Mouse (Mus musculus): Measurements from ENCODE around the gene Ociad2.
A peak's percentile ranks its signal among the peaks of the same experiment; 100 is the strongest.

The Ociad2 gene

DNA sequence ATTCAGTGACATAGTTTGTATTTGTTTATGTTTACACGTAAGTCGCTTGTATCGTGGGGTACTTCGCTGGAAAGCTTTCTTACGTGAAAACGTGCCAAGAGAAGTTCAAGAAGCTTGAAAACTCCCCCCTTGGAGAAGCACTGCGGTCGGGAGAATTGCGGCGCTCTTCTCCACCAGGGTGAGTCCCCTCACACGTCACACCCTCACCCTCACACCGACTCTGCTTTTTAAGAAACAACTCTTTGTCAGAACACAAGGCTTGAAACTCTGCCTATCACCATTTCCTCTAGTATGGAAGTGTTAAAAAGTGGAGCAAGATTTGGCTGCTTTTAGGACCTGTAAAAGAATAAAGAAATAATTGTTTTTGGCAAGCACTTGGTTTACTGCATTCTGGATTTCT lies 36.3 kb downstream of the Ociad2 start:
- no peak for DNase-seq (ENCODE audit: low read depth)

DNA sequence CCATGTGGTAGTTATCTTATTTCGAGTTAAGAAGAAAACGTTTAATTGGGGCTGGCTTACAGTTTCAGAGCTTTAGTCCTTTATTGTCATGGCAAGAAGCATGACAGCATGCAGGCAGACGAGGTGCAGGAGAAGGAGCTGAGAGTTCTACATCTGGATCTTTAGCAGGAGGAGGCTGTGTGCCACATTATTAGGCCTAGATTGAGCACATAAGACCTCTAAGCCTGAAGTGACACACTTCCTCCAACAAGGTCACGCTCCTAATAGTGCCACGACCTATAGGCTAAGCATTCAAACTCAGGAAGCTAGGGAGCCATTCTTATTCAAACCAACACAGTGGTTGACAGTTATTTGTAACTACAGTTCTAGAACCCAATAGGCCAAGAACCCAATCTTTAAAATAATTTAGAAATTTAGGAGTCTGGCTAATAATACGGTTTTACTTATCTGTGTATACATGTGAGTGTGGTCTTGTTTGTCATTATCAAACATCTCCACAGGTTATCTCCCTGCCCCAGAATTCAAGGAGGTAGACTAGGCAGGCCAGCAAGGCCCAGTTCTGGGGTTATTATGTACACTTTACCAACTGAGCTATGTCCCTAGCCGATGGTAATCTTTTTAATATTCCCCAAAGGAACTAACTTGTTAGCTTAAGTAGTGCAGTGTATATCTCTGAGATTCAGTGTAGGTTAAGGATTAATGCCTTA lies 39.1 kb downstream of the Ociad2 start:
- no peak for DNase-seq (ENCODE audit: low read depth)

DNA sequence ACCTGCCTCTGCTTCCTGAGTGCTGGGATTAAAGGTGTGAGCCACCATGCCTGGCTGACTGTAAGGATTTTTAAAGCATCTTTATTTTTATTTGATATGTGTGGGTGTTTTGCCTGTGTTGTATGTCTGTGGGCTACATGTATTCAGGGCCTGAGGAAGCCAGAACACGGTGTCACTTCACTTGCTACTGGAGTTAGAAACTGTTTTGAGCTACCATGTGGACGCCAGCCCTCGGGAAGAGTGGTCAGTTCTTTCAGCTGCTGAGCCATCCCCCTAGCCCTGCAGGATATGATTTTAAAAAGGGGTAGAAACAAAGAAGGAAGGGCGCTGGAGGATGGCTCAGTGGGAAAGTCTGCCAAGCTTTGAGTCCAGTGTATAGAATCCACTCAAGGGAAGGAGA lies 44.9 kb downstream of the Ociad2 start:
- no peak for DNase-seq (ENCODE audit: low read depth)

DNA sequence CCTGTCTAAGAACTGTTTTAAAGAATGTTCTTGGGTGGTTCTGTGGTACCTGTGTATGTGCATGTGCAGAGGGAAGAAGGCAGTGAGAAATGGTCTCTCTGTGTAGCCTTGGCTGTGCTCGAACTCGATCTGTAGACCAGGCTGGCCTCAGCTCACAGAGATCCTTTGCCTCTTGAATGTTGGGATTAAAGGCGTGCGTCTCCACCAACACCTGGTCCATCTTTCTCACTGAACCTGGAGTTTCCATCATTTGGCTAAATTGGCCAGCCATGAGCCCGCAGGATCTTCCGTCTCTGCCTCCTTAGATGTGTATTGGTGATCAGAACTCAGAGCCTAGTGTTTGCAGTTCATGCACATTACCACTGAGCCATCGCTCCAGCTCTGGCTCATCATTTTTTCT lies 45.8 kb downstream of the Ociad2 start:
- DNase-seq (ENCODE audit: low read depth): no peak

DNA sequence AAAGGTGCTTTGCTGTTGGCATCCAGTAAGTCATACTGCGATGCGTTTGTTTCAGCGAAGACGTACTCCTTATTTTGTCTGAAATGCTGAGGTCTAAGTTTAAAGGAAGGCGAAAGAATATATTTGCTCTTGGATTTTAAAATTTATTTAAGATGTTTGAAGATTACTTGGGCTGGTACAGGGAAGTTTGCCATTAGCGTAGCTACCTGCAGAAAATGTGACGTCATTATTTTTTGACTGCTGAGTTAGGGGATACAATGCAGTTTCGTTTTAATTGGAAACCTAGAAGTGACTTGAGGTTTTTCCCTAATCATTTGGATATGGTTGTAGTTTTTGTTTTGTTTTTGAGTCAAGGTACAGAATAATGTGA lies 47.4 kb downstream of the Ociad2 start:
- peak; percentile 36 for DNase-seq (ENCODE audit: low read depth)

DNA sequence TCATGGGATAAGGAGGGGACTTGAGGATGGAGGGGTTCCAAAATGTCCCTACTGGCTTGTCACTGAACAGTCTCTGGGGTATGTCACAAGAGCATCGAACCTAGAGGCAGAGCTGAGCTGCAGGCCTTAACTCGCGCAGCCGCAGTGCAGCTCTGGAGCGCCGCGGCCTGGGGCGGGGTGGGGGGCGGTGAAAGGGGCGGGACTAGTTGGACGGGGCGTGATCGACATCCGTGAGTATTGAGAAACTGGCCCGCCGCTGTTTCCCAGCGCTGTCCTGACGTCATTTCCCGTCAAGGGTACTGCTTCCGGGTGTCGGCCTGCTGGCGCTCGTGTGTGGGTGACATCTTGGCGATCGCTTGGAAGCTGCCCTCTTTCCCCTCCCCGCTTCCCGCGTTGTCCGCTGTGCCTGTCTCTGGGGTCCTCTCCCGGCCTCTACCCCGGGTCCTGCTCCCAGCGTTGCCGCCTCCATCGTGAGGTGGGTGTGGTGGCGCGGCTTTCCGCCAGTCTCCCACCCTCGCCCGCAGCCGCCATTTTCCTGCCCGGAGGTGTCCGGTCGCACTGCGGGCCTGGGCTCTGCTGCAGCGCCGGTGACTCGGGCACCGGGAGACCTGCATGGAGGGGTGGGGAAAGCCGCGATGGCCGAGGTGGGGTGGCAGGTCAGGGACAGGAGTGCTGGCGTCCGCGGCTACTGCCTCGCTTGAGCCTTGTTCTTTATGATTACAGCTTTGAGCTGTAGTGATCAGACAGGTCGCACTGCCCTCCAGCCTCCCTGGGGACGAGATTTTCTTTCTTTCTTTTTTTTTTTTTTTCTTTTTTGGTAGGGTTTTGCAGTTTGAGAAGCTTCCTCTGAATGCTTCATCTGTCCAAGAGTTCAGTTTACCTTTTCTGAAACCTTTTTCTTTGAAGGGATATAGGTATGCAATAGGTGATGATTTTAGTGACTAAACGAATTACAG lies 48.0 kb downstream of the Ociad2 start, which contains the start of gene Ociad1:
Gene Ociad1, plus strand, starts transcription at position 283 of the 956 bp plus-strand sequence.
- peak; percentile 98 for DNase-seq (ENCODE audit: low read depth)

DNA sequence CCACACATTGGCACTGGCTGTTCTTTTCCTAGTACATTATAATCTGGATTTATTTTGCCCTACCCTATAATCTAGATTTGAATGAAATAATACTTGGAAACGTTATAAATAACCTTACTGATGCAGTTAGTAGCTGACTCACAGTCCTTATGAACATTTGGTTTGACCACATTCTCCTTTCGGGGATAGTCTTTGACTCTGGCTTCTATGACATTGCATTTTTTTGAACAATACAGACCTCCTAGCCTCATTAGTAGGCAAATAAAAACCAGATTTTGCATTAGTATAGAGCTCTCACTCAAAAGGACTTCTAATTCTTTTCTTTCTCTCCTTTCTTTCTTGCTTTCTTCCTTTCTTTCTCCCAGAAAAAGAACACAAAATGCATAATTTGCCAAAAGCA lies 50.9 kb downstream of the Ociad2 start:
- DNase-seq (ENCODE audit: low read depth): peak; percentile 73

DNA sequence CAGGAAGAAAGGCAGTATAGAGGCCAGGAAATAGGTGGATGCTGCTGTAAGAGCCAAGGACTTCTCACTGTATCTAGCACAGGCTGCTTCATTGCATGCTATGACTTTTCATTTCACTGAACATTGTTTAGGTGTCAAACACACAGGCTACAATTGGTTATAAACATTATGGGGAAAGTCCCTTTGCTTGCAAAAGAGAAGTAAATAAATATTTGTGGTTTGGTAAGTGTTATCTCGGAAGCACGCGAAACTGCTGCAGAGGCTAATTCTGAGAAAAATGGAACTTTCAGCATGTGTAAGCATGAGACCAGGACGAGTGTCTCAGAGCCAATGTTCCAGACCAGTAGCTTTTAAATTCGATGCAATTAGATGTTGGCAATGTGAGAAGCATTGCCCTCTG lies 54.2 kb downstream of the Ociad2 start:
- no peak for DNase-seq (ENCODE audit: low read depth)

DNA sequence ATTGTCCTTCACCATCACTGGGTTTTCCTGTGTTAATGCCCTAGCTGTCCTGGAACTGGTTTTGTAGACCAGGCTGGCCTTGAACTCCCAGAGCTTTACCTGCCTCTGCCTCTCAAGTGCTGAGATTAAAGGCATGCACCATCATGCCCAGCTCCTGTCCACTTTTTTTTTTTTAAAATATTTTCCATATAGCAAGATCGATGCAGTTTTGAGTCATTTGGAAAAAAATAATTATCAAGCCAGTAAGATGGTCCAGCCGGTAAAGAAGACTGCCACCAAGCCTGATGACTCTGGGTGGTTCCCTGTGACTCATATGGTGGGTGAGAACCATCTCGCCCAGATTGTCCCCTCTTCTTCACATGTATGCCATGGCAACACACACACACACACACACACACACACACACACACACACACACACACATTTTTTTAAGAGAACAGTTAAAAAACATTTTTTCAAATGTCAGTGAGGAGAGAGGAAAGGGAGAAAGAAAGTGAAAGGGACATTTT lies 55.3 kb downstream of the Ociad2 start:
- peak; percentile 19 for DNase-seq (ENCODE audit: low read depth)

DNA sequence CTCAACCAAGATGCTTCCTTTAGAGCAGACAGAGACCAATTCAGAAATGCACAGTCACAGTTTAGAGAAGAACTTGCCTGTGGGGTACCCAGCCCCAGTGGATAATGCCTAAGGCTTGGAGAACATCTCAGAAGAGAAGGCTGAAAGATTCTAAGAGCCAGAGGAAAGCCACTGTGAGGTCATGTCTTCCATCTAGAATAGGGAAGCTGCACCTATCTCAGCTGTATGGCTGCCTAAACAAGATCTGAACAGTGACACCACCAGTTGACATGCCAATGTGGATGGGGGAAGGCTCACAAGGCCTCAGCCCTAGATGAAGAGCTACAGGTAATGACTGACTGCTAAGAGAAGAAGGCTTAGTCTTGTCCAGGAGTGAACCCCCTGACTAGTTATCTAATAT lies 56.8 kb downstream of the Ociad2 start:
- DNase-seq (ENCODE audit: low read depth): no peak

DNA sequence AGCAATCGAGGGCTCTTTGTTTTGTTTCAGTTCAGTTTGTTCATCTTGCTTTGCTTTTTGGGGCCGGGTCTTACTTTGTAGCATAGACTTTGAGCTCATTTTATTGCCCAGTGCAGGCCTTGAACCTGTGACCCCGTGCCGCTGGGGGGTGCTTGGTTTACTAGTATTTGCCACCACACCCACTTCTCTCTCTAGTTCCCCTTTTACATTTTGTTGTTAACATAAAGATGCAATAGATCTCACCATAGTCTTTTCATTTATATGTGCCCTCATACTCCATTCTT lies 60.3 kb downstream of the Ociad2 start:
- DNase-seq (ENCODE audit: low read depth): no peak

DNA sequence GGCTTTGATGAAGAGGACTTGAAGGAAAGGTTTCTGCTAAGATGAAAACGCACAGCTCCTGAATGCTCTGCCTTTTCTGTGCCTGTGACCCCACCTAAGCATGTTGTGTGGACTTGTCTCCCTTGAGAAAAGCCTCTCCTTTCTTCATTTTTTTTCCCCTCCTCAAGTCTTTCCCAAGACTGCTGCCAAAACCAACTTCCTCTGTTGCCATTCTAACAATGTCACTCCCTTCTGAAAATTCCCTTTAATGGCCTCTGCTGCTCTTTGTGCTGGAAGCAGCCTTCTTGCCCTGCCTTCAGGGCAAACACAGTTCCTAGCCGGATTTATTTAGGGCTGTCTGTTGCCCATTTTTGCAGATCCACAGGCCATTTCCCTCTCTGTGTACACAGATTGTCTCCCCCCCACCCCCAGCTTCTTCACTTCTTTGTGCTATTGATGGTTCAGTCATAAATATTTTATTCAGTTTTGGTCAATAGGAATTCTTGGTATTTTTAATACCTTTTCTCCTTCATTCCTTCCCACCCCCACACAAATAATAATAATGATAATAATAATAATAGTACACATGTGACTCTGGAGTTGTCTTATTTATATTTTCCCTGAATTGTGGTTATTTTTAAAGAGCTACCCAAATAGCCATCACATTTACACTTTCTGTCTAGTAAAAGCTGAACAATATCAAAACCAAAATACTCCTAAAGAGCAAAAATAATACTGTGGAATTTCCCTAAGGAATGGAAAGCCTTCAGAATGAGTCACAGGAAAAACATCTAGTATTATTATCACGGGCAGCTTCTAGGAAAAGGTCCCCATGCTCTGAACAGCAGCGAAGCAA lies 60.9 kb downstream of the Ociad2 start:
- no peak for DNase-seq (ENCODE audit: low read depth)

DNA sequence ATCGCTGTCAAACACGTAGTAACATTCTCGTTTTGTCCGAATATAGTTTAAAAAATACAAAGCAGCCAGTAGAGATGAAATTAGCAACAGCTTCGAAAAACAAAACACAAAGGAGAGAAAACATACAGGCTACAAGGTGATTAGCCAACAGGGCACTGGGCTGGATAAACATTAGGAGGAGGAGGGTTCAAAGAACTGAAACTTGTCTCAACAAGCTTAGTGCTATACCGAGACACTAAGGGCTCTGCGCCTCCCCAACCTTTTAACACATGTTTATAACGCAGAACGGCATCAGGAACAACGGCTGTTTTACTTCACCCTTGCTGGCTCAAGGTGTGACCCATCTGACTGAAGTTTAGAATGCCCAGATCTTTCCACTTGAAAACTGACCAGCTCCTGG lies 61.6 kb downstream of the Ociad2 start:
- no peak for DNase-seq (ENCODE audit: low read depth)

DNA sequence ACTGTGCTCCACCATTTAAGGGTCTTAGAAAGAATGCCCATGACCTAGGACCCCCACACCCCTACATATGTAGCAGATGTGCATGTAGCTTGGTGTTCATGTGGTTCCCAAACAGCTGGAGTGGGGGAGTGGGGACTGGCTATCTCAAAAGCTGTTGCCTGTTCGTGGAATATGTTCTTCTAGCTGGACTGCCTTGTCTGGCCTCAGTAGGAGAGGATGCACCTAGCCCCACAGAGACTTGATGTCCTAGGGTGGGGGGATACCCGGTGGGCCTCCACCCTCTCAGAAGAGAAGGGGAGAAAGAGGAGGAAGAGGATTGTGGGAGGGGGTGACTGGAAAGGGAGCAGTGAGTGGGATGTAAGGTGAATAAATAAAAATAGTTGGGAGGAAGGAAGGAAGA lies 65.9 kb downstream of the Ociad2 start:
- DNase-seq (ENCODE audit: low read depth): no peak

DNA sequence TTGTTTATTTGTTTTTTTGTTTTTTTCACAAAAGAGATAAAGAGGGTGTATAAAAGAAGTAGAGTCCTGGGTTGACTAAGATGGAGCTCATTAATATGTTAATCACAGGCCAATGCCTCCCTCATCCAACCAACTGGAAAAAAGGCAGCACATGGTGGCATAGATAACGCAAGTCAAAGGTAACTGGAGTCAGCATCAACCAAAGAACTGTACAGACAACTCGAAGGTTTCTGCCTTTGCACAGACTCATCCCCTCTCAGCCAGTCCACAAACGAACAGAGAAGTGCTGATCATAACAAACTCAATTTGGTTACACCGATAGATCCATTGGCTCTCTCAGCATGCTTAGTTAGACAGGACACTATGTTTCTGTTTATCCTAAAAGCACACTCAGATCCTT lies 67.7 kb downstream of the Ociad2 start:
- DNase-seq (ENCODE audit: low read depth): no peak

Measured in 416B (cell line).